Mouse (Mus musculus): ENCODE measurements around the gene Trpm7. TPM values are rescaled to one million over a fixed set of nuclear protein-coding genes. Genes with fewer than 3 reads are reported as not detected.

Trpm7 gene
- polyA plus RNA-seq, 1 experiment from 2014 or later = 60.0 TPM

GRCm38 (mm10) chr2:126768194-126768593 is 107.8 kb downstream of the Trpm7 start:
- H3K4me1 ChIP-seq = peaks cover 5% of the 10 kb centered on the region; the same call in 1 of the 2 replicates
- H3K27me3 ChIP-seq (replicated peaks; ENCODE audit: low read depth, poor library complexity, severe bottlenecking) = no peaks in the 10 kb centered on the region
- 83% methylated on average over 4 of the region's 4 CpGs for WGBS
- peaks cover 18% of the 10 kb centered on the region for H3K36me3 ChIP-seq (replicated peaks)
- H3K9me3 ChIP-seq = no peaks in the 10 kb centered on the region
- H3K4me3 ChIP-seq = no peak overlapping the region
- H3K27ac ChIP-seq (replicated peaks) = no peak overlapping the region
- no peak for DNase-seq (ENCODE audit: low spot score)

- Histone ChIP-seq H3K27ac (replicated peaks) (no peak overlapping the region), H3K4me1 (peaks cover 5% of the 10 kb centered on the region; the same call in 1 of the 2 replicates), H3K27me3 (replicated peaks; ENCODE audit: low read depth, poor library complexity, severe bottlenecking) (no peaks in the 10 kb centered on the region), H3K9me3 (no peaks in the 10 kb centered on the region), H3K4me3 (no peak overlapping the region), H3K36me3 (replicated peaks) (peaks cover 24% of the 10 kb centered on the region)
- WGBS = 94% methylated on average over 3 of the region's 3 CpGs
- DNase-seq (ENCODE audit: low spot score) = no peak
These were observed 108.4 kb downstream of the Trpm7 start for GRCm38 (mm10) chr2:126767599-126767998.

GRCm38 (mm10) chr2:126765867-126766582 is 110.0 kb downstream of the Trpm7 start:
- WGBS = 56% methylated on average over 11 of the region's 11 CpGs
- Histone ChIP-seq H3K27ac (replicated peaks) (no peak overlapping the region), H3K4me3 (no peak overlapping the region), H3K36me3 (replicated peaks) (peaks cover 40% of the 10 kb centered on the region), H3K27me3 (replicated peaks; ENCODE audit: low read depth, poor library complexity, severe bottlenecking) (no peaks in the 10 kb centered on the region), H3K4me1 (peaks cover 5% of the 10 kb centered on the region; the same call in 1 of the 2 replicates), H3K9me3 (no peaks in the 10 kb centered on the region)
- no peak for DNase-seq (ENCODE audit: low spot score)

GRCm38 (mm10) chr2:126759351-126759750 is 116.7 kb downstream of the Trpm7 start:
- no peak overlapping the region for H3K4me3 ChIP-seq
- 92% methylated on average over 7 of the region's 7 CpGs for WGBS
- no peaks in the 10 kb centered on the region for H3K27me3 ChIP-seq (replicated peaks; ENCODE audit: low read depth, poor library complexity, severe bottlenecking)
- no peaks in the 10 kb centered on the region for H3K4me1 ChIP-seq
- H3K36me3 ChIP-seq (replicated peaks) = peaks cover 98% of the 10 kb centered on the region
- no peak overlapping the region for H3K27ac ChIP-seq (replicated peaks)
- no peak for DNase-seq (ENCODE audit: low spot score)
- H3K9me3 ChIP-seq = no peaks in the 10 kb centered on the region

GRCm38 (mm10) chr2:126755664-126756063 is 120.4 kb downstream of the Trpm7 start:
- no peak overlapping the region for H3K27ac ChIP-seq (replicated peaks)
- WGBS = 96% methylated on average over 6 of the region's 6 CpGs

GRCm38 (mm10) chr2:126743389-126743788 is 132.6 kb downstream of the Trpm7 start:
- Histone ChIP-seq H3K9me3 (no peaks in the 10 kb centered on the region), H3K27me3 (replicated peaks; ENCODE audit: low read depth, poor library complexity, severe bottlenecking) (no peaks in the 10 kb centered on the region), H3K4me1 (no peaks in the 10 kb centered on the region), H3K4me3 (no peak overlapping the region), H3K27ac (replicated peaks) (no peak overlapping the region), H3K36me3 (replicated peaks) (peaks cover 94% of the 10 kb centered on the region)
- no peak for DNase-seq (ENCODE audit: low spot score)
- WGBS = 86% methylated on average over 5 of the region's 5 CpGs

More at GRCm38 (mm10) chr2:126755664-126756063, 120.4 kb downstream of the Trpm7 start:
- no peak overlapping the region for H3K4me3 ChIP-seq
- no peak for DNase-seq (ENCODE audit: low spot score)
- peaks cover 98% of the 10 kb centered on the region for H3K36me3 ChIP-seq (replicated peaks)
- no peaks in the 10 kb centered on the region for H3K9me3 ChIP-seq
- no peaks in the 10 kb centered on the region for H3K27me3 ChIP-seq (replicated peaks; ENCODE audit: low read depth, poor library complexity, severe bottlenecking)
- H3K4me1 ChIP-seq = no peaks in the 10 kb centered on the region

Small RNAs within 50 kb of the gene (microRNA-seq; reads per million reads assigned to microRNA genes)
- gene Mir3473g = 2.4 reads per million

Other genes with a start within 250 kb of the Trpm7 start
- 80.6 and 87.3 TPM in 2 replicates for gene Gabpb1, start 199.9 kb downstream of the Trpm7 start, polyA plus RNA-seq (2016; fragmentation: Nextera tagmentation; extraction: Ambion mirVana)
- 42.1 and 44.0 TPM in 2 replicates for gene Usp8, start 168.9 kb downstream of the Trpm7 start, polyA plus RNA-seq (2016; fragmentation: Nextera tagmentation; extraction: Ambion mirVana)
- 2.8 and 3.2 TPM in 2 replicates for gene Usp50, start 92.8 kb downstream of the Trpm7 start, polyA plus RNA-seq (2016; fragmentation: Nextera tagmentation; extraction: Ambion mirVana)
- 28.5 and 28.7 TPM in 2 replicates for gene Sppl2a, start 57.0 kb upstream of the Trpm7 start, polyA plus RNA-seq (2016; fragmentation: Nextera tagmentation; extraction: Ambion mirVana)
- 12.4 and 12.9 TPM in 2 replicates for gene Ap4e1, start 132.5 kb upstream of the Trpm7 start, polyA plus RNA-seq (2016; fragmentation: Nextera tagmentation; extraction: Ambion mirVana)
- 21.2 and 26.4 TPM in 2 replicates for gene Blvra, start 194.4 kb upstream of the Trpm7 start, polyA plus RNA-seq (2016; fragmentation: Nextera tagmentation; extraction: Ambion mirVana)

All from embryonic facial prominence, embryonic 10.5 days (tissue).